Mouse (Mus musculus) neural tube, embryonic 14.5 days (tissue): ENCODE data around the gene E2f3. TPM values are rescaled to one million over a fixed set of nuclear protein-coding genes. Genes with fewer than 3 reads are reported as not detected.

ENCODE experiments used
- ATAC-seq: fragments of 200-750 bp; cut with Nextera tagmentation; 2 replicates; pipeline ENCODE4 v1.8.0; 2017; ENCODE audit warnings: low read depth, mild to moderate bottlenecking, moderate TSS enrichment, moderate library complexity
- H3K27ac ChIP-seq: fragments of 300-500 bp; sonication (generic); 2 replicates; pipeline ENCODE4 v1.5.1; 2014; ENCODE audit warnings: low read depth, mild to moderate bottlenecking, control low read depth, low read length, moderate library complexity, mixed read lengths
- H3K27me3 ChIP-seq: fragments of 300-500 bp; sonication (generic); 2 replicates; pipeline ENCODE4 v1.6.1; 2014; ENCODE audit warnings: low read length; ENCODE audit not compliant: control insufficient read depth, insufficient read depth
- H3K36me3 ChIP-seq: fragments of 300-500 bp; sonication (generic); 2 replicates; pipeline ENCODE4 v1.6.1; 2014; ENCODE audit warnings: low read length, mixed read lengths; ENCODE audit not compliant: control insufficient read depth, insufficient read depth
- H3K4me1 ChIP-seq: fragments of 300-500 bp; sonication (generic); 2 replicates; pipeline ENCODE4 v1.6.1; 2014; ENCODE audit warnings: low read length; ENCODE audit not compliant: control insufficient read depth, insufficient read depth
- H3K4me2 ChIP-seq: fragments of 300-500 bp; sonication (generic); 2 replicates; pipeline ENCODE4 v1.6.1; 2014; ENCODE audit warnings: mild to moderate bottlenecking, low read depth, low read length, control low read depth
- H3K4me3 ChIP-seq: fragments of 300-500 bp; sonication (generic); 2 replicates; pipeline ENCODE4 v1.5.1; 2014; ENCODE audit warnings: low read depth, low read length, control low read depth, mixed read lengths
- H3K9ac ChIP-seq: fragments of 300-500 bp; sonication (generic); replicated peaks from 2 replicates; pipeline ENCODE4 v1.6.1; 2014; ENCODE audit warnings: low read depth, mild to moderate bottlenecking, control low read depth, low read length, mixed read lengths
- H3K9me3 ChIP-seq: fragments of 300-500 bp; sonication (generic); 2 replicates; pipeline ENCODE4 v1.6.1; 2016; ENCODE audit warnings: low read length; ENCODE audit not compliant: control insufficient read depth
- WGBS: fragments of 180-500 bp; shearing (Covaris S2); extraction: QIAGEN DNeasy Blood & Tissue Kit; methylation state at CpG from one replicate; pipeline ENCODE4 v1.1.7; 2014; 5-methylcytosine and 5-hydroxymethylcytosine counted together
- polyA plus RNA-seq: library from polyadenylated mRNA; unstranded; fragments of >200 nt; fragmentation: Nextera tagmentation; extraction: Ambion mirVana; gene quantifications from 2 replicates; pipeline ENCODE4 v1.2.1, GENCODE M21; 2014

E2f3 gene
- polyA plus RNA-seq, 1 experiment from 2014 or later, result 3.3 TPM

DNA sequence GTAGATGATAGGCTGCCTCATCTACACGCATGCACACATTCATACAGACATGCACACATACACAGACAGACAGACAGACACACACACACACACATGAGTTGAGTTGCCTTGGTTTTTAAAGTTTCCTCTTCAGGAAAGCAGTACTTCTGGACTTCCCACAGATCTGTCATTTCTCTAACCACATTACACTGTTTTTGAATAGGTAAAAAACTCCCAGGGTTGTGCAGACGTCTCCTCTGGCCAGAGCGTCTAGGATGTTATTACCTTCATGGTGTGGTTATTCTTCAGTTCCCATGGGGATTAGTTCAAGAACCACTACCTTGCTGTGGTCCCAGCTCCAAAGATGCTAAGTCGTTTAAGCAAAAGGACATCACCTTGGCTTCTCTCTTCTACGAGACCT lies 18.5 kb downstream of the E2f3 start:
- 92% methylated on average over 5 of the region's 5 CpGs for WGBS
- ATAC-seq, result no peak
- Histone ChIP-seq H3K4me3 (no peak overlapping the region), H3K4me1 (no peaks in the 10 kb centered on the region), H3K4me2 (no peak overlapping the region), H3K9me3 (no peaks in the 10 kb centered on the region), H3K27me3 (no peaks in the 10 kb centered on the region), H3K9ac (no peak overlapping the region), H3K27ac (no peak overlapping the region), H3K36me3 (no peaks in the 10 kb centered on the region)

DNA sequence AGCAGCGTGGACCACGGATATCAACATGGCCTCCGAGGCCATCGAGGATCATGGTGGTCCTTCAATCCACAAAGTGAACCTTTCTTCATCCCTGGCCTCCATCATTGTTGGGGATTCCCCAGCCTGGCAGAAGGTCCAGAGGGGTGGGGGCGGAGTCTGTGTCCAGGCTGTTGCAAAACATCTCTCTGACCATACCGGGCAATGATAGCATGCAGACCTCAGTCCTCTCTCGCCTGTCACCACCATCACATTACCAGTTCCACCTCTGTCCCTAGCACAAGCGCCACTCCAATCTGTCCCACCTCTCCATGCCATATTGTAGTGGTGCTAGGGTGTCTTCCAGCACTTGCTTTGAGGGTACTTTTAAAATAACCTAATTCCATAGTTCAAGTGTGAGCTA lies 18.9 kb downstream of the E2f3 start:
- Histone ChIP-seq H3K9me3 (no peaks in the 10 kb centered on the region), H3K4me3 (no peak overlapping the region), H3K27ac (no peak overlapping the region), H3K36me3 (no peaks in the 10 kb centered on the region), H3K9ac (no peak overlapping the region), H3K4me1 (no peaks in the 10 kb centered on the region), H3K4me2 (no peak overlapping the region), H3K27me3 (no peaks in the 10 kb centered on the region)
- ATAC-seq, result no peak
- WGBS, result 98% methylated on average over 8 of the region's 8 CpGs

DNA sequence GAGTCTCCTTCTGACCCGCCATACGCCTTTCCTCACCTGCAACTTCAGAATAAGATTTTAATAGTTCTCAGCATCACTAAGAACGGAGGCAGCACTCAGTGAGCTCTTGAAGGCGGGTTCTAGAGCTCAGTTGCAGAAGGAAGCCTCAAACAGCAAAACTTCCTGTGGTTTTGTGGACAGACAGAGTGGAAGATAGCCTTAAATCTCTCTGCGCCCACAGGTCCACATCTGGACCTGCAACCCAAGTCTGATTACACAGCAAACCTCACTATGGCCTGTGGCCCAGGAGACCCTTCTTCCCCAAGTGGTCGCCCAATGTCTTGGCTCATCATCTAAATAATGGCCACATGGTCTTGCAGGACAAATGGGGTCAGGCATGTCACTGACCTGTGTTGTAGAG lies 21.8 kb downstream of the E2f3 start:
- ATAC-seq, result no peak
- H3K27ac ChIP-seq, result no peak overlapping the region
- no peak overlapping the region for H3K9ac ChIP-seq
- H3K36me3 ChIP-seq, result no peaks in the 10 kb centered on the region
- WGBS, result 97% methylated on average over 6 of the region's 6 CpGs
- H3K27me3 ChIP-seq, result no peaks in the 10 kb centered on the region
- no peaks in the 10 kb centered on the region for H3K9me3 ChIP-seq
- no peak overlapping the region for H3K4me2 ChIP-seq
- H3K4me1 ChIP-seq, result no peaks in the 10 kb centered on the region
- H3K4me3 ChIP-seq, result no peak overlapping the region

DNA sequence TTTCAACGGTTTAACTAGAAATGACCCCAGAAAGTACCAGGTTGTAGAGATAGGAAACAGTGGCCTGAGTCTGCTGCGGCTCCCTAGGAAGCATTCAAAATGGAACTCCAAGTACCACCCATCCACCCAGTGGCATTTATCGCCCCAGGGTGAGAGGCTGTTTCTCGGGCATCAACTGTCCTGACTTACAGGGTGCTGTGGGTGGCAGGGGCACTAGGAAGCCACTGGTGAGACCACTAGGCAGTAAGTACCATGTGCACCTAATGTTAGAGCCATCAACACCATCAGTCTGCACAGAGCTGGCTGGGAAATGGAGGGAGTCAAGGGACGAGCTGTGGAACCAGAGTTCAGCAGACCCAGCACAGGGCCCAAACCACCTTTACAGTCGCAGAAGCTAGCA lies 25.4 kb downstream of the E2f3 start:
- WGBS, result 91% methylated on average over 6 of the region's 6 CpGs

DNA sequence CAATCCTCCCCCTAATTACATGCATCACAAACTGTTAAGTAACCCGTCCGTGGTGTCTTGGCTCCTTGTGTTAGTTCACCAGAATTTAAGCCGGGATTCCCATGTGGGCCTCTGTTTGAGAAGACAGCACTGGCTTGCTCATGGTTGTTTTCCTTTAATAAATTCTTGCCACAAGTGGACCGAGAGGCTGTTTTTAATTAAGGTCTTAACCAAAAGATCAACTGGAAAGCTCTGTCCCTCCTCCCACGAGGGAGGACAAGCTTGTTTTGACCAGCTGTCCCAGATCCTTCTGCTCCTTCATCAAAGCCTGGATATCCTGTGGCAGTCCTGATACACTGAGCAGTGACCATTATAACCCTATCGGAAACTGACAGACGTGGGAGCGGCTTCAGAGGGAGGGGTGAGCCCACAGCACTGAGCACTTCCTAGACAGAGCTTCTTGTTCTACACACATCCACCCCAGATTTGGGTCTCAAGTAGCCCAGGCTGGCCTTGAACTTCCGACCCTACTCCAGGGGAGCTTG lies 28.1 kb downstream of the E2f3 start:
- 74% methylated on average over 9 of the region's 9 CpGs for WGBS
- no peaks in the 10 kb centered on the region for H3K9me3 ChIP-seq
- H3K4me3 ChIP-seq, result no peak overlapping the region
- H3K4me2 ChIP-seq, result no peak overlapping the region
- ATAC-seq, result no peak
- H3K4me1 ChIP-seq, result no peaks in the 10 kb centered on the region
- no peak overlapping the region for H3K9ac ChIP-seq
- H3K27ac ChIP-seq, result no peak overlapping the region
- H3K27me3 ChIP-seq, result no peaks in the 10 kb centered on the region
- no peaks in the 10 kb centered on the region for H3K36me3 ChIP-seq

More for the DNA sequence above, 25.4 kb downstream of the E2f3 start:
- no peak for ATAC-seq
- no peaks in the 10 kb centered on the region for H3K9me3 ChIP-seq
- no peak overlapping the region for H3K27ac ChIP-seq
- no peaks in the 10 kb centered on the region for H3K36me3 ChIP-seq
- no peak overlapping the region for H3K4me3 ChIP-seq
- no peaks in the 10 kb centered on the region for H3K4me1 ChIP-seq
- H3K27me3 ChIP-seq, result no peaks in the 10 kb centered on the region
- no peak overlapping the region for H3K4me2 ChIP-seq
- H3K9ac ChIP-seq, result no peak overlapping the region

DNA sequence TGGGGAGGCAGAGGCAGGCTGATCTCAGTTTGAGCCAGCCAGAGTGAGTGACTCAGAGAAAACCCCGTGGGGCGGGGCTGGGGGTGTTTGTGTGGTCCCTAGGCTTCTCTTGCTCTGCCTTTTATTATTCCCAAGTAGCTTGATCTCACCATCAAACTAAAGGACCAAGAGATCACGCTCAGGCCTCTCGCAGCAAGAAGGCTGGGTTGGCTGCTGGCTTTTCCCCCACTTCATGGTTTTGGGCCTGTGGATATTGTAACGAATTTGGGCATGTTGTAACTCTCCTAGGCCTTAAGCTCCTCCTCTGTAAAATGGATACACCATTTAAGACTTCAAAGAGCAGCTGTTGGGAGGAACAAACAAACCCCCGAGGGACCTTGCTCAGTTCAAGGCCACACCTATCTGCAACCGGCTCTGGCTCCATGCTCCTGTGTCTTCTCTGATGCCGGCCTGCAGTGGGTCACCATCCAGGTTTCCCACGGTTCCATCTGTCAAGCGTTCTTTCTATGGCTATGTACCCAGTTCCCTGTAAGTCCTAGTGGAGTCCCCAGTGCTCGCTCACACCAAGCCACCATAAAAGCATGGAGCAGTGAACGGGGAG lies 28.9 kb downstream of the E2f3 start:
- Histone ChIP-seq H3K9me3 (no peaks in the 10 kb centered on the region), H3K4me2 (no peak overlapping the region), H3K36me3 (no peaks in the 10 kb centered on the region), H3K27ac (no peak overlapping the region), H3K4me3 (no peak overlapping the region), H3K4me1 (no peaks in the 10 kb centered on the region), H3K9ac (no peak overlapping the region), H3K27me3 (no peaks in the 10 kb centered on the region)
- 93% methylated on average over 12 of the region's 12 CpGs for WGBS
- ATAC-seq, result no peak; the same call in 1 of the 2 replicates

DNA sequence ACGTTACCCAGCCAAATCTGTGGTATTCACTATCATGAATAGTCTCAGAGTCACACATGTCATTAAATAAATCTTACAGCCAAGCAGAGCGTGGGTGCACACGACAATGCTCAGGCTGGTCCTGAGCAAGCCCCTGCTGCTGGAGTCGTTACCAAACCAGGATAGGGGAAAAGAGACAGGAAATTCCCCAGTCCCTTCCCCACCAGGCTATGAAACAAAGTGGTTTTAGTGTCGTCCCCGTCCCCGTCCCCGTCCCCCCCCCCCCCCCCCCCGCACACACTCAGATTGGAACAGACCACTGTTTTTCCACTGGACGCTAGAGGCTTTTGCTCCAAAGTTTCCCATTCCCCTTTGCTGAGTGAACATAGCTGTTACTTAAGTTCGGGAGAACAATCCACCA lies 30.6 kb downstream of the E2f3 start:
- Histone ChIP-seq H3K27me3 (no peaks in the 10 kb centered on the region), H3K4me1 (no peaks in the 10 kb centered on the region), H3K4me2 (no peak overlapping the region), H3K4me3 (no peak overlapping the region), H3K27ac (no peak overlapping the region), H3K9ac (no peak overlapping the region), H3K36me3 (no peaks in the 10 kb centered on the region), H3K9me3 (no peaks in the 10 kb centered on the region)
- ATAC-seq, result no peak
- 82% methylated on average over 6 of the region's 11 CpGs for WGBS

DNA sequence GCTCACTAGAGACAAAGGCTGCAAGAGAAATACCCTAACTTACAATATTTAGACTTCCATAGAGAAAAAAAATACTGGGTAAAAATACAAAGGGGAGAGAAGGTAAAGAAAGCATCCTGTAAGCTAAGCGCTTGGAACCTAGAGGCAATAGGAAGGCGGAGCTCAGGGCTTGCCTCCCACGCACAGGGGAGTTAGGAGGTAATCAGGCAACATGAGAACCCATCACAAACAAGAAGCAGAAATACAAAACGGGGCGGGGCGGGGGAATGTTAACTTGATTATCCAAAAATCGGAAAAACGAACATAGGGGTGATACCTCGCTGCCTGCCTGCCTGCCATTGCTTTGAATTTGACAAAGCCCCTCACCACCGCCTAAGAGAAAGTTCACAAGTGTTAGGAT lies 31.1 kb downstream of the E2f3 start:
- H3K9ac ChIP-seq, result no peak overlapping the region
- ATAC-seq, result no peak
- WGBS, result 97% methylated on average over 10 of the region's 10 CpGs

DNA sequence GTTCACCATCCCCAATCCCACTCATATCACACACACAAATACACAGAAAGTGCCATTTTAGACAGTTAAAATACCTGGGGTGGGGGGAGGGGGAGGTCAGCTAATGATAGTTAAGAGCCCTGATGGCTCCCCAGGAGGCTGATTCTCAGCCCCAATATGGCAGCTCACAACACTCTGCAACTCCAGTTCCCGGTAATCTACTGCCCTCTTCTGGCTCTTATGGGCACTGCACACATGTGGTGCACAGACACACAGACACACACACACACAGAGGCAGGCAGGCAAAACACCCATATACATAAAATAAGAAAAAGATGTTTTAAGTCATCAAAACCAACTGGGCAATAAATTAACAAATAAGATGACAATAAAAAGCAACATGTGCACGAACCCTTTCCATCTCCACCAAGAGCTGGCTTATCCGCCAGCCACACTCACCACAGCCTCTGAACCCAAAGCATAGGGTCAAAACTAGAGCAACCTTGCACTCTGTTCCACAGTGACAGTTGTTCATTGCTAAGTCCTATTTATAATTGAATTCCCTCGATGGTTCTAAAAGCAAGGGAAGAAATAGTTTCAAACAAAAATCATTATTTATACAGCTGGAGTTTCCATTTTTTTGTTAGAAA lies 32.3 kb downstream of the E2f3 start:
- Histone ChIP-seq H3K36me3 (no peaks in the 10 kb centered on the region), H3K27me3 (no peaks in the 10 kb centered on the region), H3K4me2 (no peak overlapping the region), H3K4me1 (no peaks in the 10 kb centered on the region), H3K9ac (no peak overlapping the region), H3K9me3 (no peaks in the 10 kb centered on the region), H3K4me3 (no peak overlapping the region), H3K27ac (no peak overlapping the region)
- no peak for ATAC-seq
- 94% methylated on average over 4 of the region's 4 CpGs for WGBS

More for the DNA sequence above, 31.1 kb downstream of the E2f3 start:
- no peaks in the 10 kb centered on the region for H3K27me3 ChIP-seq
- H3K27ac ChIP-seq, result no peak overlapping the region
- H3K36me3 ChIP-seq, result no peaks in the 10 kb centered on the region
- H3K4me2 ChIP-seq, result no peak overlapping the region
- no peak overlapping the region for H3K4me3 ChIP-seq
- H3K4me1 ChIP-seq, result no peaks in the 10 kb centered on the region
- no peaks in the 10 kb centered on the region for H3K9me3 ChIP-seq
